Mouse (Mus musculus) thymus, adult 2 months (tissue): Measurements from ENCODE around the gene Slc7a8. TPM values are rescaled to one million over a fixed set of nuclear protein-coding genes. Genes with fewer than 3 reads are reported as not detected.

Source experiments
- DNase-seq: peaks from one replicate; pipeline ENCODE4 v3.0.0; 2021
- H3K27ac ChIP-seq: fragments of 200-500 bp; 2 replicates; pipeline ENCODE4 v1.5.1; 2012; ENCODE audit warnings: low read length, control low read depth; ENCODE audit not compliant: control insufficient read depth, insufficient read depth
- H3K27me3 ChIP-seq: fragments of 200-500 bp; 2 replicates; pipeline ENCODE4 v1.6.1; 2012; ENCODE audit warnings: mild to moderate bottlenecking, low read length, moderate library complexity, mixed read lengths; ENCODE audit not compliant: control insufficient read depth, insufficient read depth
- H3K36me3 ChIP-seq: fragments of 200-500 bp; 2 replicates; pipeline ENCODE4 v1.6.1; 2012; ENCODE audit warnings: mild to moderate bottlenecking, low read length, moderate library complexity; ENCODE audit not compliant: control insufficient read depth, insufficient read depth
- H3K4me1 ChIP-seq: fragments of 200-500 bp; replicated peaks from 2 replicates; pipeline ENCODE4 v1.6.1; 2012; ENCODE audit warnings: low read length; ENCODE audit not compliant: control insufficient read depth, insufficient read depth
- H3K4me3 ChIP-seq: fragments of 200-500 bp; 2 replicates; pipeline ENCODE4 v1.5.1; 2012; ENCODE audit warnings: mild to moderate bottlenecking, low read length, control low read depth, moderate library complexity; ENCODE audit not compliant: control insufficient read depth, insufficient read depth
- CTCF ChIP-seq: fragments of 200-500 bp; IDR thresholded peaks from 2 replicates; pipeline ENCODE4 v1.5.1; 2012; ENCODE audit warnings: mild to moderate bottlenecking, control low read depth, low read length, moderate library complexity, borderline replicate concordance; ENCODE audit not compliant: control insufficient read depth, poor library complexity, insufficient read depth; ENCODE audit errors: extremely low read depth
- POLR2A ChIP-seq: fragments of 200-500 bp; IDR thresholded peaks from 2 replicates; pipeline ENCODE4 v1.6.1; 2012; ENCODE audit warnings: mild to moderate bottlenecking, low read length, control low read depth, moderate library complexity; ENCODE audit not compliant: control insufficient read depth, poor library complexity, insufficient read depth; ENCODE audit errors: extremely low read depth
- WGBS: fragments of 180-500 bp; shearing (Covaris S2); methylation state at CpG from one replicate; pipeline ENCODE4 v1.1.7; 2018; 5-methylcytosine and 5-hydroxymethylcytosine counted together
- polyA plus RNA-seq: library from polyadenylated mRNA; depleted of rRNA; stranded (reverse); fragments of >200 nt; gene quantifications from 2 replicates; pipeline ENCODE4 v1.2.3, GENCODE M21; 2012

The Slc7a8 gene
- polyA plus RNA-seq, 1 experiment, result 11.6 TPM

DNA sequence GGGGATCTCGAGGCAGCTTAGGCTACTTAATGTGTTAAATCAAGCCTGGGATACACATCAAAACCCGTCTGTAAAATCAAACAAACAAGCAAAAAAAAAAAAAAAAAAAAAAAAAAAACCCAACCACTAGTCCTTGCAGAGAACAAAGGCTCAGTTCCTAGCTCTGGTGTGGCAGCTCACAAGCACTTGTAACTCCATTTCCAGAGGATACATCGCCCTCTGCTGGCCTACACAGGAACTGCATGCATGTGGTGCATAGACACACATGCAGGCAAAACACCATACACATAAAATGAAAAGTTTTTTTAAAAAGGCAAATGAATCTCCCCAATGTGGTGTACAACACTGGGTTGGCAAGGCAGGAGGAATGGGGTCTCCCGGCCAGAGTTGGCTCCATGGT lies 4.2 kb upstream of the Slc7a8 start:
- Histone ChIP-seq H3K36me3 (no peaks in the 10 kb centered on the region), H3K27me3 (peaks cover 3% of the 10 kb centered on the region), H3K4me1 (peaks cover 3% of the 10 kb centered on the region), H3K27ac (no peak overlapping the region), H3K4me3 (no peak overlapping the region)
- TF ChIP-seq POLR2A (no peak), CTCF (no peak)
- 60% methylated on average over 4 of the region's 4 CpGs for WGBS
- peak; percentile 84 for DNase-seq

DNA sequence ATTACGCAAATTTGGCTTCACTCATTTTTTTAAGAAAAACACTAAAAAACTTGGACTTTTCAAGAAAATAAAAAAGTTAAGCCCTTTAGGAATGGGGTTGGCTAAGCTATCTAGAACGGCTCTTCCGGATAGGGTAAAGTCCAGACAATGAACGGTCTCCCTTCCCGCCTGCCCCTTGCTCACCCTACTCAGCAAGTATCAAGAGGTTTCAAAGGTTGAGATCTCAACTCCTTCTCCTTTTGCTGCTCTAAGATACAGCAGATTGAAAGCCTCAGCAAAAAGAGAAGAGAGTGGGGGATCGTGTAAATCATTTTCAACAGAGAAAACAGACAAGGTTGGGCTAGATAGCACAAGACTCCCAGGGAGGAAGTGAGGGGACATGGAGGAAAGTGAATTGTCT lies 1.2 kb upstream of the Slc7a8 start:
- no peak for DNase-seq

DNA sequence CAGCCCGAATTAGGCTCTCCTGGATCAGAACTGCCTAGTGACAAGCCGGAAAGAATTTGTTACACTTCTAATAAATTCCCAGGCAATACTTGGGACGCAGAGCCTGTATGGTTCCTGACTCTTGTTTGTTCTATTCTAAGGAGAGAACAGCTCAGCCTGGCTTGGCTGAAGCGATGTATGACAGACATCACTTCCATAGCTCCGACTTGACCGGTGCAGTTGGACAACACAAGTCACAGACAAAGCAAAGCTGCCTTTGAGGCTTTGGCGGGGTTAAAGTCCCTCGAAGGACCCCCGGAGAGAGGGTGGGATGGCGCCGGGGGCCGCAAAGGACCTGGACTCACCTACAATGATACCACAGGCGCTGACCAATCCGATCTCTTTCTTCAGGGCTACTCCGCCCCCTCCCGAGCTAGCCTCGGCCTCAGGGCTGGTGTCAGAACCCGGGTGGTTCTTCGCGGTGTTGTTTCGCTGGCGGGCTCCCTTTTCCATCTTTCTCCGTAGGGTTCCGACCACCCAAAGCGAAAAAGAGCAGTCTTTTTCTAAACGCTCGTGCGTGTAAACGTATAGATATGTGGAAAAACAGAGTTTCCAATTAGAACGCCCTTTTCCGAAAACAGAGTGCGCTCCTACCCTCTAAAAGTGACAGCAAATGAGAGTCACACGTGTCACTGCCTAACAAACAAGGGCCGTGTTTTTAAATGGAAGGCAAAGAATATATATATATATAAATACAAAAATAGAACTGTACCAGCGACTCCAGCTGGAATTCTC lies 723 bp downstream of the Slc7a8 start:
- WGBS, result 7% methylated on average over 35 of the region's 35 CpGs
- peaks cover 4% of the 10 kb centered on the region for H3K4me1 ChIP-seq
- peaks cover 6% of the 10 kb centered on the region for H3K27me3 ChIP-seq
- TF ChIP-seq POLR2A (no peak), CTCF (no peak)
- H3K36me3 ChIP-seq, result no peaks in the 10 kb centered on the region
- no peak overlapping the region for H3K27ac ChIP-seq
- H3K4me3 ChIP-seq, result peak overlapping the region; percentile 29; the same call in 1 of the 2 replicates
- peak; percentile 4 for DNase-seq

More for the DNA sequence above, 1.2 kb upstream of the Slc7a8 start:
- H3K4me3 ChIP-seq, result no peak overlapping the region
- 90% methylated on average over 6 of the region's 6 CpGs for WGBS
- peaks cover 4% of the 10 kb centered on the region for H3K4me1 ChIP-seq
- no peaks in the 10 kb centered on the region for H3K36me3 ChIP-seq
- no peak overlapping the region for H3K27ac ChIP-seq
- peaks cover 6% of the 10 kb centered on the region for H3K27me3 ChIP-seq
- TF ChIP-seq POLR2A (no peak), CTCF (no peak)

DNA sequence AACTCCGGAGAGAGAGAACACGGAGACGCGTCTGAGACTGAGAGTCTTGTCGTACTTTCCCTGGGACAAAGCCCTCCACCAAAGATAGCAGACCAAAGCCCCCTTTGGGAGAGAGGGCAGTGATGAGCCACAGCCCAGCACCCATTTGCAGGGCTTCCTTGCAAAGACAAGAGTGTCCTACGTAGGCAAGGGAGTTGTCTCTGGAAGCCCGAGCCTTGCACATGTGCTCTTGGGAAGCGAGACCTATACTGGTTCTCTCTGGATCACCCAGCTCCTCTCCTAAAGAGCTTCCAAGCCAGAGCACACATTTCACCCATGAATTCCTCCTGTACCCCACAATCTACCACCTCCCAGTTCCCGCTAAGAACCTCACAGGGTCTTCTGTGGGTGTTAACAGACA lies 1.7 kb downstream of the Slc7a8 start:
- H3K27me3 ChIP-seq, result peaks cover 6% of the 10 kb centered on the region
- no peak overlapping the region for H3K4me3 ChIP-seq
- no peak overlapping the region for H3K27ac ChIP-seq
- no peaks in the 10 kb centered on the region for H3K36me3 ChIP-seq
- DNase-seq, result no peak
- H3K4me1 ChIP-seq, result peaks cover 4% of the 10 kb centered on the region
- TF ChIP-seq CTCF, result no peak
- 97% methylated on average over 9 of the region's 9 CpGs for WGBS

DNA sequence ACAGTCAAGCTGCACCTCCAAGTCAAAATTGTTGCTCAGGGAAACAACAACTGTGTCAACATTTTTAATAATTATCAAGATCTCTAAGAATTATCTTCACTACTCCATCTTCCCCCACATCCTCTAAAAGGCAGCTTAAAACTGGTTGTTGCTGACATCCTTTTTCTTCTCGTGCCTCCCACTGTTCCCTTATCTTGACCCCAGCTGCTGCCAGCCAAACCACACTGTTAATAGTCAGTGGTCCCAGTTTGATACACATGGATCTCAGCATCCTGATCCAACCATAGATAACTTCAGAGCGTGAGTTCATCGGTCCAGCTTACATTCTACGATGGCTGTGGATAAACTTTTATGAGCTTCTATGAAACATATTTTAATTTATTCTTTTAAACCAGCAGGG lies 3.9 kb downstream of the Slc7a8 start:
- DNase-seq, result no peak
- H3K4me1 ChIP-seq, result peaks cover 4% of the 10 kb centered on the region
- TF ChIP-seq POLR2A, result no peak
- no peak for TF ChIP-seq CTCF
- peaks cover 6% of the 10 kb centered on the region for H3K27me3 ChIP-seq
- no peaks in the 10 kb centered on the region for H3K36me3 ChIP-seq
- no peak overlapping the region for H3K27ac ChIP-seq
- no peak overlapping the region for H3K4me3 ChIP-seq
- 28% methylated on average over 4 of the region's 4 CpGs for WGBS

DNA sequence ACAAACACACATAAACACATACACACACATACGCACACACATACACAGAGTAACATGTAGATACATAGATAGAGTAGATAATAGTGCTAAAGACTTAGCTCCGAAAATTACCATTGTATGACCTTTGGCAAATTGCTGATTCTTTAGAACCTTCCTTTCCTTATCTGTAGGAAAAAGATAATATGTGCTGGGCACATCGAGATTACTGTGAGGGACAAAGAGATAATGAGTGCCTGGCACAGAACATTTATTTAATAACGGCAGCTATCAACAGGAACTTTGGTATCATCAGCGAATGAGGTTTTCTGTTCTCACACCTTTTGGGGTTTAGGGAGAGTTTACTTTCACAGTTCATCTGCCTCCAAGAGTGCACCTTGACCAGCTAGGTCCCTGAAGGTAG lies 5.0 kb downstream of the Slc7a8 start:
- TF ChIP-seq CTCF, result no peak
- Histone ChIP-seq H3K27me3 (peaks cover 6% of the 10 kb centered on the region), H3K36me3 (no peaks in the 10 kb centered on the region), H3K27ac (no peak overlapping the region), H3K4me3 (no peak overlapping the region), H3K4me1 (peaks cover 4% of the 10 kb centered on the region)
- WGBS, result 93% methylated on average over 5 of the region's 5 CpGs
- no peak for DNase-seq

DNA sequence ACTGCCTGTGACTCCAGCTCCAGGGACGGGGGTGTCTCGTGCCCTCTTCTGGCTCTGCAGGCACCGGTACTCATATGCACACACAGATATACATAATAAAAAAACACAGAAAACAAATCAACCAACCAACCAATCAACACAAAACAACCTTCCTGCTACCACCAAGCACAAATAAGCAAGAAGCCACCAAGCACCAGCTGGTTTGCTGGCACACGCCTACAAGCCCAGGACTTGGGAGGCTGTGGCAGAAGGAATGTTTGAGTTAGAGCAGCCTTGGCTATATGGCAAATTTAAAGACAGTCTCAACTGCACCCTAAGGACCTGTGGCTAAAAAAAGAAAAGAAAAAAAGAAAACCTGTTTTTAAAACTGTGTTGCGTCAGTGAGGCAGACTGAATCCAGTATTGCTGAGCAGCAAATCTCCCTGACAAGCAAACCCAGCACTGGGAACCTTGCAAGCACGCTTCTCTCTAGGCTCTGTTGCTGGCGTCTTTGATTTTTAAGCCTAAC lies 6.2 kb downstream of the Slc7a8 start:
- no peaks in the 10 kb centered on the region for H3K36me3 ChIP-seq
- DNase-seq, result no peak
- 0 out of 2 replicates have a peak, but pooled peaks cover under 1% of the 10 kb centered on the region for H3K27me3 ChIP-seq
- WGBS, result 96% methylated on average over 7 of the region's 7 CpGs
- TF ChIP-seq POLR2A (no peak), CTCF (no peak)
- H3K4me3 ChIP-seq, result no peak overlapping the region
- no peak overlapping the region for H3K27ac ChIP-seq
- H3K4me1 ChIP-seq, result no peaks in the 10 kb centered on the region
